Mouse (Mus musculus) small intestine, adult 2 months (tissue): Measurements from ENCODE around the gene Txlng. TPM values are rescaled to one million over a fixed set of nuclear protein-coding genes. Genes with fewer than 3 reads are reported as not detected.
"Not testable (repeated sequence)": the region's sequence is repeated elsewhere in the genome, so short reads cannot be mapped to it uniquely, and the experiment has no call there.

Source experiments
- H3K27ac ChIP-seq: fragments of 200-500 bp; 2 replicates; pipeline ENCODE4 v1.5.1; 2012; ENCODE audit warnings: low read depth, low read length, control low read depth, inconsistent platforms; ENCODE audit not compliant: insufficient read depth
- H3K27me3 ChIP-seq: fragments of 200-500 bp; 2 replicates; pipeline ENCODE4 v1.6.1; 2012; ENCODE audit warnings: mild to moderate bottlenecking, moderate library complexity, low read length, inconsistent platforms; ENCODE audit not compliant: control insufficient read depth, insufficient read depth
- H3K36me3 ChIP-seq: fragments of 200-500 bp; 2 replicates; pipeline ENCODE4 v1.6.1; 2012; ENCODE audit warnings: mild to moderate bottlenecking, low read length, control low read depth, inconsistent platforms; ENCODE audit not compliant: control insufficient read depth, insufficient read depth
- H3K4me1 ChIP-seq: fragments of 200-500 bp; 2 replicates; pipeline ENCODE4 v1.6.1; 2012; ENCODE audit warnings: low read length, inconsistent platforms, mixed read lengths; ENCODE audit not compliant: control insufficient read depth, insufficient read depth, insufficient read length
- H3K4me3 ChIP-seq: fragments of 200-500 bp; 2 replicates; pipeline ENCODE4 v1.5.1; 2012; ENCODE audit warnings: low read depth, mild to moderate bottlenecking, control low read depth, inconsistent platforms, low read length, moderate library complexity
- CTCF ChIP-seq: fragments of 200-500 bp; IDR thresholded peaks from 2 replicates; pipeline ENCODE4 v1.5.1; 2012; ENCODE audit warnings: low read depth, mild to moderate bottlenecking, control low read depth, inconsistent platforms, low read length, moderate library complexity, mixed read lengths; ENCODE audit not compliant: insufficient replicate concordance, insufficient read length; ENCODE audit errors: extremely low read depth
- POLR2A ChIP-seq: fragments of 200-500 bp; IDR thresholded peaks from 2 replicates; pipeline ENCODE4 v1.6.1; 2012; ENCODE audit warnings: low read depth, mild to moderate bottlenecking, control low read depth, inconsistent platforms, low read length, moderate library complexity
- WGBS: fragments of 180-500 bp; shearing (Covaris S2); methylation state at CpG from one replicate; pipeline ENCODE4 v1.1.7; 2018; 5-methylcytosine and 5-hydroxymethylcytosine counted together
- polyA plus RNA-seq: library from polyadenylated mRNA; depleted of rRNA; stranded (reverse); fragments of >200 nt; gene quantifications from 2 replicates; pipeline ENCODE4 v1.2.3, GENCODE M21; 2012

The Txlng gene
- polyA plus RNA-seq, 1 experiment: 0.85 TPM

GRCm38 (mm10) chrX:162844447-162845100 lies 15.3 kb upstream of the Txlng start:
- 64% methylated on average over 8 of the region's 8 CpGs for WGBS
- TF ChIP-seq CTCF: no peak
- TF ChIP-seq POLR2A: no peak
- no peaks in the 10 kb centered on the region for H3K4me1 ChIP-seq
- no peak overlapping the region for H3K4me3 ChIP-seq
- no peak overlapping the region for H3K27ac ChIP-seq
- H3K27me3 ChIP-seq: no peaks in the 10 kb centered on the region
- no peaks in the 10 kb centered on the region for H3K36me3 ChIP-seq

DNA sequence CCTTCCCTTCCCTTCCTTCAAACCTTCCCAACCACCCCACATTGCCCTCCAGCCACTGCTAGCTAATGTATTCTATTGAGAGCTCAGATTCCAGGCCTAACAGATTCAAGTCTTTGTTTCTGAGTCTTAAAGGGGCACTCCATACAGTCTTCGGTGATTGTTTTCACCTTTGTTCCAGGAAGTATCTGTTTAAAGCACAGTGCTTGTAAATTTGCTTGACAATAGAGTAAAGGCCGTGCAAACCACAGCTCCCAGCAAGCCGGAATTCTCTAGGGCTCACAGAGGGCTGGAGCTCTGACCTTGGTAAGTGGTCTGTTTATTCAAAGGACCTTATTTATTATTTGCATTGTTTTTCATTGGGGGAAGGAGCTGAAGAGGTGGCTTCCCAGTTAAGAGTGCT lies 2.8 kb upstream of the Txlng start:
- no peaks in the 10 kb centered on the region for H3K4me1 ChIP-seq
- TF ChIP-seq CTCF: no peak
- no peak for TF ChIP-seq POLR2A
- no peaks in the 10 kb centered on the region for H3K27me3 ChIP-seq
- no peaks in the 10 kb centered on the region for H3K36me3 ChIP-seq
- WGBS: 27% methylated on average over 3 of the region's 3 CpGs
- H3K4me3 ChIP-seq: no peak overlapping the region
- H3K27ac ChIP-seq: peak overlapping the region; percentile 67

- H3K4me1 ChIP-seq: no peaks in the 10 kb centered on the region
Observed at GRCm38 (mm10) chrX:162831542-162831941, 2.3 kb upstream of the Txlng start.

GRCm38 (mm10) chrX:162831036-162831435 lies 1.8 kb upstream of the Txlng start:
- Histone ChIP-seq H3K27me3 (no peaks in the 10 kb centered on the region), H3K4me3 (no peak overlapping the region), H3K27ac (peak overlapping the region; percentile 41; the same call in 1 of the 2 replicates), H3K36me3 (no peaks in the 10 kb centered on the region), H3K4me1 (no peaks in the 10 kb centered on the region)
- WGBS: 33% methylated on average over 1 of the region's 1 CpGs
- no peak for TF ChIP-seq CTCF
- no peak for TF ChIP-seq POLR2A

More at GRCm38 (mm10) chrX:162831542-162831941, 2.3 kb upstream of the Txlng start:
- no peaks in the 10 kb centered on the region for H3K27me3 ChIP-seq
- 41% methylated on average over 1 of the region's 1 CpGs for WGBS
- TF ChIP-seq CTCF: no peak
- TF ChIP-seq POLR2A: no peak
- H3K36me3 ChIP-seq: no peaks in the 10 kb centered on the region
- no peak overlapping the region for H3K4me3 ChIP-seq
- peak overlapping the region; percentile 67 for H3K27ac ChIP-seq

- not testable (repeated sequence) for H3K4me1 ChIP-seq, H3K27ac ChIP-seq, H3K27me3 ChIP-seq, H3K36me3 ChIP-seq, H3K4me3 ChIP-seq
- 45% methylated on average over 2 of the region's 2 CpGs for WGBS
Observed at GRCm38 (mm10) chrX:162830313-162830712, 1.1 kb upstream of the Txlng start.

DNA sequence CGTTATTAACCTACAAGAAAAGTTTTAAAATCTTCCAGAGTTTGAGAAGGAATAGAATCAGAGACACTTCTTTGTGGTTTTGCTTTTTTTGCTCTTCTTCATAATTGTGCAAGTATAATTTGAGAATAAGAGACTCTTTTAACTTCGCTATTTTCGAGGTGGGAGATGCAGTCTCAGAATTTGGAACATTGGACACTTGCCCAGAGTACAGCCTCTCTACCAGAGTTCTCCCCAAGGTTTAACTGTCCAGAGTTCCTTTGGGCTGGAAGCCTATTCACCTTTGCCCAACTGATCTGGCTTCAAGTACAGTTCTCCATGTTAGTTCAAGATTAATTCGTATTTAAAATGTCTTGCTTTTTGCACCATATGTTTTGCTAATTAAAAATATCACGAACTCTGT lies 487 bp upstream of the Txlng start:
- peak overlapping the region; percentile 67; the same call in 1 of the 2 replicates for H3K27ac ChIP-seq
- H3K4me3 ChIP-seq: 0 out of 2 replicates have a peak overlapping the region, but pooled peaks have one; percentile 99
- H3K27me3 ChIP-seq: no peaks in the 10 kb centered on the region
- no peaks in the 10 kb centered on the region for H3K4me1 ChIP-seq
- 18% methylated on average over 5 of the region's 5 CpGs for WGBS
- TF ChIP-seq POLR2A: no peak
- no peak for TF ChIP-seq CTCF
- no peaks in the 10 kb centered on the region for H3K36me3 ChIP-seq

DNA sequence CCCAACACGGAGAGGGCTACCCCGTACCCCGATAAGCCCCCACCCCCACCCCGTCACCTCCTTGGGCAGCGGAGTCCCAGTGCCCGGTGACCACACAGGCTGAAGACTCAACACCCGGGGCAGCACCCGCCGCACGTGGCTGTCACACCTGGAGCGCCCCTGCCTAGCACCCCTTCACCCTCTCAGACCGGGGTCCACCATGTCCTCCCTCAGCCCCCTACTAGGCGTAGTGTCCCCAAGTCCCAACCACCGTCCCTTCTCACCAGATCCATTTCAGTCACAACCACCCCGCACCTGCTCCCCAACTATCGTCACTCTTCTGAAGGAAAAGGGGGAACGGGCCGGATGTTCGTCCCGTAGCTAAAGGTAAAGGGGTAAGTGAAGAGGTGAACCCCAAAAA lies 471 bp downstream of the Txlng start:
- Histone ChIP-seq H3K36me3 (no peaks in the 10 kb centered on the region), H3K27me3 (no peaks in the 10 kb centered on the region), H3K27ac (peak overlapping the region; percentile 66), H3K4me1 (no peaks in the 10 kb centered on the region), H3K4me3 (peak overlapping the region; percentile 99)
- TF ChIP-seq CTCF: no peak
- no peak for TF ChIP-seq POLR2A
- WGBS: 32% methylated on average over 17 of the region's 20 CpGs
